Mouse (Mus musculus) cerebellum, postnatal 25 days (tissue): Measurements from ENCODE around the gene Lct.
"Not testable (repeated sequence)": the region's sequence is repeated elsewhere in the genome, so short reads cannot be mapped to it uniquely, and the experiment has no call there.

Experiments used
- DNase-seq, 2 experiments: peaks; one replicate each; pipeline ENCODE4 v3.0.0; 2021; ENCODE audit warnings: mixed read lengths in 2 of 2

Lct gene

DNA sequence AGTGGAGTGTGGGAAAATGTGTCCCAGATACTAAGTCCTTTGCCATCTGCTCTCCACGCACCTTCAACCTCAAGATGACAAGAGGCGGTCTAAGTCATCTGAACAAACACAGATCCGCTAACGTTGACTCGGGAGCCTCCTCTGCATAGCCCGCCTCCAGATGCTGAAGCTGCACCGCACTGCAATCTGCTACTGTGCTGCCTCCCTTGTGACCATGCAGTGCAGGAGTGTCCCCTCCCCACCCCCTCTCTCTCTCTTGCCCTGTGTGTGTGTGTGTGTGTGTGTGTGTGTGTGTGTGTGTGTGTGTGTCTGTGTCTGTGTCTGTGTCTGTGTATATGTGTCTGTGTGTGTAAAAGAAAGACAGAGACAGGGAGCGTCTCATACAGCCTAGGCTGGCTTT lies 32.8 kb downstream of the Lct start:
- DNase-seq, result no peak

DNA sequence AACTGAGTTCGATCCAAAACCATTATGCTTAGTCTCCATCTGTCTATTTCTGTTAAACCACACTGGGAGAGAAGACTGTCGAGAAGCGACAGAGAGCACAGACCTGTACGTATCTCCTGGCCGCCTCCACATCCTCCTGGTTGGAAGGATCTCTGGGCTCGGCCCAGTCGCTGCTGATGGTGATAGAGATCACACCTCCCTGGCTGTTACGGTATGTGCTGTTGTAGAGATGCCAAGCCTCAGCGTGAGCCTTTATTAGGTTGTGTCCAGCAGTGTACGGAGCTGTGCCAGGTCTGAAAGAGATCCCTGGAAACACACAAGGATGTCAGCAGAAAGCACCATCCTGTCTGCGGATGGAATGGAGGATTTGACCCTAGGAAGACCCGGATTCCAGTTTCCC lies 34.6 kb downstream of the Lct start:
- peak; percentile 76 to 81 for DNase-seq

DNA sequence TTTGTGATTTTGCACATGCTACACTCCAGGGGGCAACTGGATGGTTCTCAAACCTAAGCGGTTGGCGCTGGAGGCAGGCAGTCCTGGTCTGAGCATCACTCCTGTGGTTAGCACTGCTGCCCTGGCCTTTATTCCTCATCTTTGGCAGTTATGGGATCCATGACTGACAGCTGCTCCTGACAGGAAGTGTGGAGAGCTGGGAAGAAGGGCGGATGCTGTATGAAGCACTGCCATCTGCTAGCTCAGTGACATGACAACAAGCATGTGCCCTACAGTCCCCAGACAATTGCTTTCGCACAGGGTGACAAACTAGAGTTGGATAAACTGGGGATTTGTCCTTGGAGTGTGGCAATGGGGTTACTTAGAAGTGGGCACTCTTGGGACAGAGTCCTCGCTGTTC lies 37.8 kb downstream of the Lct start:
- no peak for DNase-seq

DNA sequence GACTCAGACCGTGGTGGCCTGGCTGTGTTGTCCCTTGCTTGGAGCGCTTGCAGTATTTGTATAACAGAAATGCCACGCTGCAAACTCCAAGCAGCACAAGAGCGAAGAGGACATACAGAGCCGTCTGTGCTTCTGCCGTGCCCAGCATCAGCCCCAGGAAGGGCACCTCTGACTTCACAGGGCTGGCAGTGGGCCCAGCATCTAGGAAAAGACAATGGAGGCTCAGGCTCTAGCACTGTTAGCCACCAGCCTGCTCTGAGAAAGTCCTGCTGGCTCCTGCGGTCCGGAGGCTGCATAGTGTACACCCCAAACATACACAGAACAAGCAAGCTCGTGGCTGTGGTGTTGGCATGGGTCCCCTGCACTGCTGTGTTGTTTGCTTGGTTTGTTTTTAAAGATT lies 43.0 kb downstream of the Lct start:
- DNase-seq, result peak in 1 of 2 experiments; percentile 37

DNA sequence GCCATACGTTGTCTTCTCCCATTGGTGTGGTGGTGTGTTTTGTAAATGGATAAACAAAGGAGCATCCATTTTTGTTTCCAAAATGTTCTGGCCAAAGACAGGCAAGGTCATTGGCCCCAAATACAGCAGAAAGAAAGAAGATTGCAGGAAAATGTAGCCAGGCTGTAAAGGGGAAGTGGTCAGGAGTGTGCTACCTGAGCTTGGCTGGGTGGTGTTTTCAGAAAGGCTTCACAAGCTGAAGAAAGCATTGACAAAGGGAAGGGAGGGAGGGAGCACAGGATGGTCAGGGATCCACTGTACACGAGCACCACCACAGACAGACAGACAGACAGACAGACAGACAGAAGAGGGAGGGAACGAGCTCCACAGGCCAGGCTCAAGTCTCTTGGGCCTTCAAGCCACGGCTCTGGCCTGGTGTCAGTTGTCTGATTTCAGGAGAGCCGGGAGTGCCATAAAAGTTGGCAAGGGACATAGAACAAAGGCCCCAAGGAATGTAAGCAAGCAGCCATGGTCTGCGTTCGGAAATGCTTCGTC lies 43.9 kb downstream of the Lct start:
- no peak for DNase-seq

DNA sequence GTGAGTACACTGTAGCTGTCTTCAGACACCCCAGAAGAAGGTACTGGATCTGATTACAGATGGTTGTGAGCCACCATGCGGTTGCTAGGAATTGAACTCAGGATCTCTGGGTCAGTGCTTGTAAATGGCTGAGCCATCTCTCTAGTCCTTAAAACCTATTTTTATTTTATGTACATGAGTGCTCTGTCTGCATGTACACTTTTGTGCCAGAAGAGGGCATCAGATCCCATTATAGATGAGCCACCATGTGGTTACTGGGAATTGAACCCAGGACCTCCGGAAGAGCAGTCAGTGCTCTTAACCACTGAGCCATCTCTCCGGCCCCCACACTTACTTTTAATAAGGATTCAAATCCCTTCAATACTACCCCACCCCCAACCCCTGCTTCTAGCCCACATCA lies 45.2 kb downstream of the Lct start:
- DNase-seq, result no peak

DNA sequence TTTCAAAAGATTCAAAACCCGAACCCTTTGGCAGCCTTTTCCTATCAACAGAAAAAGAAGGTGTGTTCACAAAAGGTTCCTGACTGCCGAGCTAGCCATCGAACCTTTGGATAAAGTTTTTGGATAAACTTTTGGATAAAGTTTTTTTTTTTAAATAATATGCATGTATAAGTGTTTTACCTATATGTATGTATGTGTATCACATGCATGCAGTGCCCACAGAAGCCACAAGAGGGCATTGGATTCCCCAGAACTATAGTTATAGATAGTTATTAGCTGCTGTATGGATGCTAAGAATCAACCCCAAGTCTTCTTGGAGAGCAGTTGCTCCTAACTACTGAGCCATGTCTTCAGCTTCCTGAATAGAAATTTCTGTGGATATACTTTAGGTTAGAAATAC lies 46.4 kb downstream of the Lct start:
- no peak for DNase-seq

DNA sequence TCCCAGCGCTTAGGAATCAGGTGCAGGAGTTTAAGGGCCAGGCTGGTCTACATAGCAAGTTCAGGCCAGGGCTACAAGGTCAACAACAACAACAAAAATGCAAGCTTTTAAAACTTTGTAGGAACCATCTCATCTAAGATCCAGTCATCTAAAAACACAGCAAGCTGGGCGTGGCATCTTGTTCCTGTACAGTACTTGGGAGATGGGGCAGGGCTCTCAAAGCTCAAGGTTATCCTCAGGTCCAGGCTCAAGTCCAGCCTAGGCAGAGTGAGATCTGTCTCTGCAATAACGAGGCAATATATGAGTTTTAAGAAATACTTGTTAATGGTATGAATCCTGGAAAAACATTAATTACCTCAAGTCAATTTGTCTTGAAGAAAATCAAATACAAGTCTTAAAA lies 49.6 kb downstream of the Lct start:
- DNase-seq, result no peak

DNA sequence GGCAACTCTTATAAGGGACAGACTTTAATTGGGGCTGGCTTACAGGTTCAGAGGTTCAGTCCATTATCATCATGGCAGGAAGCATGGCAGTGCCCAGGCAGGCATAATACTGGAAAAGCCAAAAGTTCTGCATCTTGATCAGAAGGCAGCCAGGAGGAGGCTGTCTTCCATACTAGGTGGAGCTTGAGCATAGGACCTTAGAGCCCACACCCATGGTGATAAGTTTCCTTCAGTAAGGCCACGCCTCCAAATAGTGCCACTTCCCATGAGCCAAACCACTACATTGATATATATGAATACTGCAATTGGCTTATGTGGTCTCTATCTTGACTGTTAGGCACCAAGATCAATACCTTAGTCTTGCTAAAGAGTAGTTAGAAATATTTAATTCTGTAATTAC lies 52.2 kb downstream of the Lct start:
- DNase-seq, result no peak

DNA sequence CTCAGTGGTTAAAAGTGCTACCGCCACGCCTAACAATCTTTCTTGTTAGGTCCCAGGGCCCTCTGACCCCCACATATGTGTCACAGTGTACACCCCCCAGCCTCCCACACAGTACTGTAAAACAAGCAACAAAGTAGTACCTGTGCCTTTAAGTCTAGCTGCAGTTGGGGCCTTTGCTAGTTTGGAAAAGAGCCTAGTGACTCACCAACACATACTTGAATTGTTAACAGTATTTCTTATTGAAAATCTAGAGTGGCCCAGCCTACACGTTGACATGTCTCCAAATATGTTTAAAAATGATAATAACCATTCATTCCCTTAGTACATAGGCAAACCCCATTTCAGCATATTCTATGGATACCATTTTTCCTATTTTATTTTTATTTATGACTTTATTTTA lies 57.4 kb downstream of the Lct start:
- no peak for DNase-seq

DNA sequence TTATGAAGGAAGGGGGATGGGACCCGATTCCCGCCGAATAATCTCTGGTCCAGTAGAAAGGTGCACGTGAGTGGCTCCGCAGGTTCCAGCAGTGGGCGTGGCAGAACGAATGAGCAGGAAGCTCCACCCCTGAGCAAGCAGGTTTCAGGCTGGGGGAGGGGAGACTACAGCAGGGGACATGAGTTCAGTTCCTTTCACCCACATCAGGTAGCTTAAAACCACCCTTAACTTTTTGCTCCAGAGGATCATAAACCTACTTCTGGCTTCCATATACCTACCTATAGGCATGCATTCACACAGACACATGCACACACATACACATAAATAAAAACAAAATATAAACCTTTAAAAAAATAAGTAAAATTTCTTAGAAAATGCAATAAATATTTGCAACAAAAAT lies 61.1 kb downstream of the Lct start:
- not testable (repeated sequence) for DNase-seq

DNA sequence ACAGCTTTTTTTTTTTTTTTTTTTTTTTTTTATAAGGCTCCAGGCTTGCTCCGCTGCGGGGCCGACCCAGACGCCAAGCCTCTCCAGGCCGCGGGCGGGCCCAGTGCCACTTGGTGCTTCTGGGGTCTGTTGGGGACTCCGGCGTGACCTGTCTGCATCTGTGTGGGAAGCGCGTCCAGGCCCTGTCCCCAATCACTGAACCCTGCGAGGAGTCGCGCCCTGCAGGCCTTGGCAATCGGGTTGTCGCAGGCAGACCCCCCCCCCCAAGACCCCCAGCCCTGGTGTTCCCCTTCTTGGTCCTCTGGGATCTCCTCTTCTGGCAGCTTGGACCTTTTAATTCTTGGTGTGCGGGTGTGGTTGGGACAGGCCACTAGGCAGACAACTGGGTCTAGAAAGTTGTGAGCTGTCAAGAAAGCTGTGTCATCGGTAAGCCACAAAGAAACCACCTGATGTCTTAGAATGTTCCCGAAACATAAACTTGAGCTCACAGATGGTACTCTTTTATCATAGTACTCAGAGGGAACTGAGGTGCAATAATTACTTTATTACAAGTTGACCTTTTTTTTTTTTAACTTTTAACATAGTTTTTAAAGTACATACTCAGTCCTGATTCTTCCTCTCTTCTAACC lies 83.3 kb downstream of the Lct start:
- DNase-seq, result peak in 1 of 2 experiments; percentile 61

DNA sequence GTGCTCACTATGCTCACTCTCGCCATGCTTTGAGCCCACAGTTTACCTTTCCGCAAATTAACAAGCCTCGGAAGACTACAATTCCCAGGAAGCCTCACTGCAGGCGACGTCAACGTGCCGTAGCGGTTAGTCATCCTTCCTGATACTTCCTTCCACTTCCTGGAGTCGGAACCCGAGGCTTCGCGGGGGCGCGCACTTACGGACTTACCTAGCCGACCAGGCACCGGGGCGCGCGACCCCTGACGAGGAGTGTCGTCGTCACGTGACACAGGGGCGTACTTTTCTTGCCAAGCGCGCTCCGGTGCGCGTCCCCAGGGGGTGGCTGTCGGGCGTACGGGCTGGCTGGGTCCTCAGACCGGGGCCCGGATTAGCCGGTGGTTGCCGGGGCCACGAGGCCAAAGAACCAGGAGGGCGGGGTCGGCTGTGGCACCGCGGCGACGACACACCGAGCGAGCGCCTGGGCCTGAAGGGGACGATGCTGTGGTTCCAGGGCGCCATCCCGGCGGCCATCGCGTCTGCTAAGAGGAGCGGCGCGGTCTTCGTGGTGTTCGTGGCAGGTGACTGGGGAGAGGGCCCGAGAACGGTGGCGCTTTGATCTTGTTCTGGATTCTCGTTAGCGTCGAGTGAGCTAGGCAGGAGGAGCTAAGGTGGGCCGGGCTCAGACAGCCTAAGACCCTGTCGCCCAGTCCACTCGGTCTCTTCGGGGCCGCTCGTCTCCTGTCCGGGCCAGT lies 84.0 kb downstream of the Lct start:
- DNase-seq, result peak; percentile 96 to 97

DNA sequence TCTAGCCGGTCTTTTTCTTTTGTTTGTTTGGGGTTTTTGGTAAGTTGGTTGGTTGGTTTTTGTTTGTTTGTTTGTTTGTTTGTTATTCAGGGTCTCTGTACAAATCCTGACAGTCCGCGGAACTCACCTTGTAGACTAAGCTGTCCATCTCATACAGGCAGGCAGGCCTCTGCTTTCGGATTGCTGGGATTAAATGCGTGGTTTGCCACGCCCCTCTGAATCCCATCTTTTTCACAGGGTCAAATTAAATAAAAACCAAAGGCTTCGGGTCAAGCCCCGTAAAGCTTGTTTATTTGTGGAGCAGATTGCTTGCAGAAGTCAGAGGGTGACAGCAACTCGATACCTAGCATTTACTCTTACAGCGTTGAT lies 84.5 kb downstream of the Lct start, which contains the start of gene Ubxn4:
TSS of gene Ubxn4 (plus strand) at position 338 of the 369 bp plus-strand sequence.
- no peak for DNase-seq

DNA sequence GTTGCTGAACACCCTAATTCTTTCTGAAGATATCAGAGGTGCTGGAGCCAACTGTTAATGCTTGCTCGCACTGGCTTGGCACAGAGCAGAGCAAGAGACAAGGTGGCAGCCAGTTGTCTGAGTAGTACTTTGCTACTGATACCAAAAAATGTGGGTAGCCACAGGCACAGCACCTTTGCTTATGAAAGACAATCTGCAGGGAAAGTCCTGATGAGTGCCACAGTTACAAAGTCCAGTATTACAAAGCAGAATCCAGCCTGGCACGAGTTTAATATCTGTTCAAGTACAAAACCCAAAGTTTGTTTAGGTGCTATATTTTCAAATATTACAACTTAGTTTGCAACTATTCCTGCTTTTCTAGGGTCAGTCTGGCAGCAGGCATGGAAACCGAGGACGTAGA lies 92.9 kb downstream of the Lct start:
- no peak for DNase-seq
